Mouse (Mus musculus): ENCODE data around the gene Foxo6.
A peak's percentile ranks its signal among the peaks of the same experiment; 100 is the strongest.

Foxo6 gene

GRCm38 (mm10) chr4:120283141-120283540 lies 4.0 kb downstream of the Foxo6 start:
- DNase-seq = peak; percentile 28 to 31

GRCm38 (mm10) chr4:120282568-120283091 lies 4.5 kb downstream of the Foxo6 start:
- peak; percentile 34 to 39 for DNase-seq

GRCm38 (mm10) chr4:120281011-120281410 lies 6.1 kb downstream of the Foxo6 start:
- DNase-seq = no peak

GRCm38 (mm10) chr4:120280432-120280831 lies 6.7 kb downstream of the Foxo6 start:
- no peak for DNase-seq

- no peak for DNase-seq
These were observed 9.8 kb downstream of the Foxo6 start for GRCm38 (mm10) chr4:120277255-120277928.

GRCm38 (mm10) chr4:120275487-120275886 lies 11.7 kb downstream of the Foxo6 start:
- DNase-seq = no peak

- DNase-seq = no peak
These were observed 13.6 kb downstream of the Foxo6 start for GRCm38 (mm10) chr4:120273594-120273993.

GRCm38 (mm10) chr4:120271886-120272580 lies 15.1 kb downstream of the Foxo6 start:
- no peak for DNase-seq

- DNase-seq = no peak
These were observed 15.9 kb downstream of the Foxo6 start for GRCm38 (mm10) chr4:120271208-120271607.

GRCm38 (mm10) chr4:120270937-120271199 lies 16.3 kb downstream of the Foxo6 start:
- no peak for DNase-seq

- no peak for DNase-seq
These were observed 16.8 kb downstream of the Foxo6 start for GRCm38 (mm10) chr4:120270148-120270936.

- no peak for DNase-seq
These were observed 17.7 kb downstream of the Foxo6 start for GRCm38 (mm10) chr4:120269426-120269825.

- no peak for DNase-seq
These were observed 18.7 kb downstream of the Foxo6 start for GRCm38 (mm10) chr4:120268214-120269061.

- no peak for DNase-seq
These were observed 19.5 kb downstream of the Foxo6 start for GRCm38 (mm10) chr4:120267683-120268082.

- DNase-seq = no peak
These were observed 20.0 kb downstream of the Foxo6 start for GRCm38 (mm10) chr4:120267136-120267535.

- DNase-seq = no peak
These were observed 23.0 kb downstream of the Foxo6 start for GRCm38 (mm10) chr4:120264105-120264504.

GRCm38 (mm10) chr4:120262726-120263125 lies 24.4 kb downstream of the Foxo6 start:
- DNase-seq = no peak

- DNase-seq = no peak
These were observed 24.9 kb downstream of the Foxo6 start for GRCm38 (mm10) chr4:120262206-120262605.

GRCm38 (mm10) chr4:120259356-120260181 lies 27.6 kb downstream of the Foxo6 start:
- no peak for DNase-seq

GRCm38 (mm10) chr4:120248800-120249261 lies 38.3 kb downstream of the Foxo6 start:
- DNase-seq = no peak

GRCm38 (mm10) chr4:120247412-120247811 lies 39.7 kb downstream of the Foxo6 start:
- DNase-seq = no peak

- no peak for DNase-seq
These were observed 41.1 kb downstream of the Foxo6 start for GRCm38 (mm10) chr4:120246086-120246485.

All from thymus, adult 18-20 months (tissue).